Mouse (Mus musculus) C2C12 (cell line): ENCODE measurements at regions not wholly inside any gene's neighbourhood (a gene's known extent, or its start where the extent isn't known, plus 50 kb on each side); places are given as distances from the start of the nearest gene placed in this dataset.

Source experiments
- H3K27me3 ChIP-seq: one replicate; pipeline ENCODE4 v1.6.1; 2011; ENCODE audit not compliant: control insufficient read depth, insufficient read depth, insufficient read length
- H3K36me3 ChIP-seq: one replicate; pipeline ENCODE4 v1.6.1; 2011; ENCODE audit not compliant: control insufficient read depth, insufficient read depth
- H3K4me3 ChIP-seq: one replicate; pipeline ENCODE4 v1.5.1; 2011; ENCODE audit warnings: mild to moderate bottlenecking, control low read depth; ENCODE audit not compliant: poor library complexity, insufficient read depth, severe bottlenecking
- H3K79me2 ChIP-seq: one replicate; pipeline ENCODE4 v1.6.1; 2011; ENCODE audit not compliant: control insufficient read depth, insufficient read depth
- H3K79me3 ChIP-seq: one replicate; pipeline ENCODE4 v1.6.1; 2011; ENCODE audit warnings: low read depth, control low read depth
- H3ac ChIP-seq: one replicate; pipeline ENCODE3; 2011; ENCODE audit warnings: low read depth; ENCODE audit not compliant: control insufficient read depth, insufficient read length
- CEBPB ChIP-seq: IDR thresholded peaks from one replicate; pipeline ENCODE4 v1.6.1; 2011; ENCODE audit warnings: low read depth, mild to moderate bottlenecking, control low read depth, moderate library complexity
- CTCF ChIP-seq: IDR thresholded peaks from one replicate; pipeline ENCODE4 v1.5.1; 2011; ENCODE audit not compliant: control insufficient read depth, insufficient read depth, insufficient read length
- FOSL1 ChIP-seq: IDR thresholded peaks from one replicate; pipeline ENCODE4 v1.8.0; 2011; ENCODE audit warnings: mild to moderate bottlenecking, low read length; ENCODE audit not compliant: poor library complexity, insufficient read depth, severe bottlenecking
- MAX ChIP-seq: IDR thresholded peaks from one replicate; pipeline ENCODE4 v1.6.1; 2011; ENCODE audit warnings: mild to moderate bottlenecking, control low read depth
- MYOD1 ChIP-seq: IDR thresholded peaks from one replicate; pipeline ENCODE4 v1.6.1; 2011; ENCODE audit warnings: low read depth; ENCODE audit not compliant: control insufficient read depth, insufficient read length
- MYOG ChIP-seq: IDR thresholded peaks from one replicate; pipeline ENCODE4 v1.6.1; 2011; ENCODE audit not compliant: control insufficient read depth, insufficient read length; ENCODE audit errors: extremely low read depth
- USF1 ChIP-seq: IDR thresholded peaks from one replicate; pipeline ENCODE4 v1.6.1; 2011; ENCODE audit warnings: low read depth, mild to moderate bottlenecking, control low read depth, moderate library complexity

DNA sequence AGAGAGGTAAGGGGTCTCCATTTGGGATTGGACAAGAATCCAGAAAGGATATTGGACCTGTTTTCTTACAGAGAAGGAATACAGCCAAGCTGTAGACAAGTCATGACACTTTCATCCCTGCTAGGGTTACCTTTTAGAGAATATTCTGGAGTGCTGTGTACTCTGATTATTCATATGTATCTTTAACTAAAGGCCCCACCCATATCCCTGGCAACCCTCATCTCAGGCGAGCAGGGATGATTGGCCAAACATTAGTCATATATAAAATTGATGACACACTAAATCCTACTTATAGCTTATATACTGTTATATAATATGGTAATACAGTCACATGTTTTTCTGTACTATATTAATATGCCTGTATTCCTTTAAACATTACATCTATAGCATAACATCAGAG is 83.6 kb upstream of the Gm47985 start:
- H3K36me3 ChIP-seq, result no peaks in the 10 kb centered on the region
- TF ChIP-seq FOSL1, result no peak
- no peak for TF ChIP-seq CTCF
- no peak for TF ChIP-seq USF1
- no peak for TF ChIP-seq CEBPB
- no peak for TF ChIP-seq MYOG
- no peak for TF ChIP-seq MYOD1
- TF ChIP-seq MAX, result no peak

DNA sequence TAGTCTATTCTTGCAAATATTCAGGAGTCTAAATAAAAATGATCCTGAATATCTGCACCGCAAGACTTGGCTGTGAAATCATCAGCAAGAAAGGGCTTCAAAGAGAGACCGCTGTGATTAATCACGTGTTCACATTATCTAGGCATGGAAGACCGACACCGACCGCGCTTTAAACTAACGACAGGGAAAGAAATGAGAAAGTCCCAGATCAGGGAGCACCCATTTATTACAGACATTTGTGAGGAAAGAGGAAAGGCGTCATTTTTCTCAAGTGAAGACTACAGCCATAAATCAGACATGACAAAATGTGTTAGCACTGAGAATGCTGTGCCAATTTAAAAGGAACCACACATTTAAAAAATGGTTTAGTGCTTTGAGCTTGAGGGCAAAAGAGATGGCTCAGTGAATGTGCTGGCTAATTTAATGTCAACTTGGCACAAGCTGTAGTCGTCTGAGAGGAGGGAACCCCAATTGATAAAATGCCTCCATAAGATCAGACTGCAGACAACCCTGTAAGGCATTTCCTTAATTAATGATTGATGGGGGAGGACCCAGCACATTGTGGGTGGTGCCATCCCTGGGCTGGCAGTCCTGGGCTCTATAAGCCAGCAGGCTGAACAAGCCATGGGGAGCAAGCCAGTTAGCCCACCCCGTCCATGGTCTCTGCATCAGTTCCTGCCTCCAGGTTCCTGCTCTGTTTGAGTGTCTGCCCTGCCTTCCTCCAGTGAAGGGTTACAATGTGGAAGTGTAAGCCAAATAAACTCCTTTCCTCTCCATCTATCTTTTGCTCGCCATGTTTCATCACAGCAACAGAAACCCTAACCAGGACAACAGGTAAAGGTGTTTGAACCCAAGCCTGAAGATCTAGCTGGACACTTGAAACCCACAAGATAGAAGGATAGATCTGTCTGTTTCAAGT is 81.5 kb upstream of the Gm47985 start:
- Histone ChIP-seq H3ac (no peak overlapping the region), H3K4me3 (no peak overlapping the region), H3K79me2 (no peaks in the 10 kb centered on the region), H3K36me3 (no peaks in the 10 kb centered on the region), H3K27me3 (no peaks in the 10 kb centered on the region), H3K79me3 (no peaks in the 10 kb centered on the region)
- TF ChIP-seq MAX (no peak), FOSL1 (no peak), USF1 (no peak), CEBPB (no peak), CTCF (no peak), MYOD1 (no peak), MYOG (no peak)

More for the DNA sequence above, 83.6 kb upstream of the Gm47985 start:
- no peaks in the 10 kb centered on the region for H3K79me2 ChIP-seq
- no peak overlapping the region for H3ac ChIP-seq
- H3K79me3 ChIP-seq, result no peaks in the 10 kb centered on the region
- H3K27me3 ChIP-seq, result no peaks in the 10 kb centered on the region
- no peak overlapping the region for H3K4me3 ChIP-seq

DNA sequence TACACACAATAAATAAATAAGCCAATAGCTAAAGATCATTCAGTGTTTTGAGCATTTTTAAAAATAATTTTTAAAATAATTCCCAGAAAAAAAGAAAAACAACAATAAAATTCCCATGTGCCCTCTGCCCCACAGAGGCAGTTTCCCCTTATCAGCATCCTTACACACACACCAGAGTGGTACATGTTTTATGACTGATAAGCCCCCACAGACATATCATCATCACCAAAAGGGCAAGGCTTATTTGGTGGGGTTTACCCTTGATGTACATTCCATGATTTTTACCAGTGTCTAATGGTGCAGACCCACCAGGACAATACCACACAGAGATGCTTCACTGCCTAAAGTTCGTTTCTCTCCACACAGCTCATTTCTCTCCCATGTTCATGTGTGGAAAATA is 80.8 kb upstream of the Gm47985 start:
- no peaks in the 10 kb centered on the region for H3K79me3 ChIP-seq
- H3K27me3 ChIP-seq, result no peaks in the 10 kb centered on the region
- H3K36me3 ChIP-seq, result no peaks in the 10 kb centered on the region
- H3K79me2 ChIP-seq, result no peaks in the 10 kb centered on the region
- TF ChIP-seq FOSL1, result no peak
- TF ChIP-seq CTCF, result no peak
- no peak for TF ChIP-seq MYOD1
- no peak for TF ChIP-seq USF1
- no peak for TF ChIP-seq MAX
- TF ChIP-seq MYOG, result no peak
- no peak for TF ChIP-seq CEBPB
- H3K4me3 ChIP-seq, result no peak overlapping the region
- no peak overlapping the region for H3ac ChIP-seq

DNA sequence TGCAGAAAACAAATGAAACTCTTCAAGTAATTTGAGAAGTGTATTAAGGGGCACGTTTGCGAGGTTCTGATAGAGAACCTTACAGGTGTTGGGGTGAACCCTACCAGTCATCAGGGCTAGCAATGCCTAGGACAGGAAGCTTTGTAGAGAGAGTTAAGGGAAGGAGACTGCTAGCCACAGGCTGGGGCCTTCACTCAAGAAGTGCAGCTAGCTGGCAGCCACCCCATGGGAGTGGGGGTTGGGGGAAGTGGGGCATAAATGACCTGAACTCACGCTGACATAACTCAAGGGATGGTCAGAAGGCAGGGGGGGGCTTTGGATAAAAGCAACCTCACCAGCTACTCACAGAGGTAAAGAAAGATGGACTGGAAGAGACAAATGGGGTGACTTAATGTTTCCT is 80.3 kb upstream of the Gm47985 start:
- H3K27me3 ChIP-seq, result no peaks in the 10 kb centered on the region
- no peaks in the 10 kb centered on the region for H3K79me2 ChIP-seq
- H3K4me3 ChIP-seq, result no peak overlapping the region
- TF ChIP-seq MYOD1, result no peak
- TF ChIP-seq MYOG, result no peak
- TF ChIP-seq USF1, result no peak
- no peak for TF ChIP-seq CEBPB
- TF ChIP-seq FOSL1, result no peak
- no peak for TF ChIP-seq CTCF
- no peak for TF ChIP-seq MAX
- H3K36me3 ChIP-seq, result no peaks in the 10 kb centered on the region
- H3ac ChIP-seq, result no peak overlapping the region
- no peaks in the 10 kb centered on the region for H3K79me3 ChIP-seq

DNA sequence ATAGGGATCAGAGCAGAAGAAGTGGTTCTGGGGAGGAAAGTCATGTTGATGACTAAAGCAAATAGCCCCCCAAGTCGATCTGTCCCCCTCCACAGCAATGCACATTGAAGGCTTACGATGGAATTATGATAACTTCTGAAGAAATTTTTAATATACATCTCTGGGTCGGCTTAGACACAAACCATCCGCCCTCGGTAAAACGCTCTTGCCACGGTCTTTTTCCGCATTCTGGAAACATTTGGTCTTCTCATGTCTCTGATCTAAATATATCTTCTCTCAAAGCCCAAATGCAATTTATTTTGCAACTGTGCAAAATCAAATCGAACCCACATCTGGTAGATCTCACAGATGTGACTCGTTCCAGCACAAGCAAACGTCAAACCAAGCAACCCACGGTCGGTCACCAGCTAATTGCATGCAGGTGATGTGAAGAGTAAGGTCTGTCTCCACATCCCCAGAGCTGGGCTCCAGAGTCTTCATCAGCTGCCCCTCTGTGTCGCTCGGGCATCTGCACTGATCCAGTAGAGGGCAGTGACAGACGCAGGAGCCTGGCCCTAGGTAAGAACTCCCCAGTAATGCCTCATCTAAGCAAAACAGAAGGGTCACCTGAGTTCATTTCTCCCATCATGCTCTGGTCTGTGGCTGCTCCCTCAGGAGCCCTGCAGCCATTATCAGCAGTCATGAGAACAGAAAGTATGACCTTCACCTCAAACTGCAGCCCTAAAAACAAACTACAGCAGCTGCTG is 79.5 kb upstream of the Gm47985 start:
- H3K36me3 ChIP-seq, result no peaks in the 10 kb centered on the region
- H3K79me2 ChIP-seq, result no peaks in the 10 kb centered on the region
- H3ac ChIP-seq, result no peak overlapping the region
- no peaks in the 10 kb centered on the region for H3K79me3 ChIP-seq
- H3K4me3 ChIP-seq, result no peak overlapping the region
- TF ChIP-seq FOSL1 (no peak), MYOD1 (no peak), USF1 (no peak), CTCF (no peak), MYOG (no peak), MAX (no peak), CEBPB (no peak)
- H3K27me3 ChIP-seq, result no peaks in the 10 kb centered on the region
